Mouse (Mus musculus): ENCODE measurements around the gene Ofcc1.
A peak's percentile ranks its signal among the peaks of the same experiment; 100 is the strongest.

The Ofcc1 gene

DNA sequence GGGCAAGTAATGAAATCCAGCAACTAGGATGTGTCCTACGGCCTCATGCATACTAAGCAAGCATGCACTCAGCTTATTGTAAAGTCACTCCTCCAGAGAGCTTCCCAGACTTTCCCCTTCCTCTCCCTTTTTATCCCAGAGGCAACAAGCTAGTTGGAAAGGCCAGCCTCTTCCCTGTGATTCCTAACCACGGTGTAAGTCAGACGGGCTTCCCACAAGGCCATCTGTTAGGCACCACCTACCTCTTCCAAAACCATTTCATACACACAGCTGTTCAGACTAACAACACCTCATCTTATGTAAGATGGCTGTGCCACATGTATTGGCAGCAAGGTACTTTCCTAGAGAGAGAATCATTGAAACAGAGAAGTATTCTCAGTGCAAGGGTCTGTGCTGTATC is 124.9 kb downstream of the Ofcc1 start:
- no peak for DNase-seq

DNA sequence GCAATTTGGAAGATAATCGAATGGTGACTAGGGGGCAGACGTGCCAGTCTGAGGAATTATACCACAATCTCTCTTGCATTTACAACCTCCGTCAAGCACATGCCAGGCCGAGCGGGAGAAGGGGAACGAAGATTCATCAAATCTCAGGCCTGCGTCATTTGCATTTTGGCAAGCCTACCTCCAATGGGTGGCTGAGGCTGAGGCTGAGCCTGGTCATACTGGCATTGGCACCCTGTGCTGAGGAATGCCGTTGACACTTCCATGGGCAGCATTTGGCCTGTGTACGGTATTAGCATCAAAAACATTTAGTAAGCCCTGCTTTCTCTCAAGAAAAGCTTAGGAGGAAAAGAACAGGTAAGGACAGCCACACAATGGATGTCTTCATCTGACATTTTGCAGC is 152.9 kb downstream of the Ofcc1 start:
- peak; percentile 41 to 50 for DNase-seq

DNA sequence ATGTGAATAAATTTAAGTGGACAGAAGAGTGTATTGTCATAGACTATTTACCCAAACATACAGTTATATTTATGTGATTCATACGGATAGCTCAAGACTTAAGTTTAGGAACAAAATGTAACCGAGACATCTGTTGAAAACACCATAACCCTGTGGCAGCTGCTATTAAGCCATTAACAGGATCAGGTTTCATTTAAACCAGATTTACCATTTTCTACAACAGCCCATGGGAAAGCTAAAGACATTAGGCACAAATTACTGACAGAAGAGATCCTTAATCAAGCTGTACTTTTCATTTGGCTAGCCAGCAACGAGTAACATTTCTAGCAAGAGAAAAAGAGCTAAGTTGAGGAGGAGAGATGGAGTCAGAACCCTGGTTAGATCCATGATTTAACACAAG is 179.5 kb downstream of the Ofcc1 start:
- no peak for DNase-seq

DNA sequence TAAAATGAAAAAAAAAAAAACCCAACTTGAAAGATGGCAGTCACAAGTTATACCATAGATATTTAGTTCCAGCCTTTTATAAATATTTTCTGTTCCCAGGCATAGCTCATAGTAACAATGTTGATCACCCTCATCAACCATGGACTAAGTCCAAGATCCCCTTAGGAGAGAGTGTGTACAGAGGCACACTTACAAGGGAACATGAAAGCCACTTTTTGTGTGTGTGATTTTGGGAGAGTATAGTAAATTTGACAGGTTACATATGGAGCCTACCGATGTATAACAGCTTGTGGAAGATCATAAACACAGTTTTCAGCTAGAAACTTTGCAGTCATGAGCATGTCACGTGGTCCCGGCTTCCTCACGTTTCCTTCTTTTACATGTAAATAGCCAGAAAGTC is 189.5 kb downstream of the Ofcc1 start:
- no peak for DNase-seq

DNA sequence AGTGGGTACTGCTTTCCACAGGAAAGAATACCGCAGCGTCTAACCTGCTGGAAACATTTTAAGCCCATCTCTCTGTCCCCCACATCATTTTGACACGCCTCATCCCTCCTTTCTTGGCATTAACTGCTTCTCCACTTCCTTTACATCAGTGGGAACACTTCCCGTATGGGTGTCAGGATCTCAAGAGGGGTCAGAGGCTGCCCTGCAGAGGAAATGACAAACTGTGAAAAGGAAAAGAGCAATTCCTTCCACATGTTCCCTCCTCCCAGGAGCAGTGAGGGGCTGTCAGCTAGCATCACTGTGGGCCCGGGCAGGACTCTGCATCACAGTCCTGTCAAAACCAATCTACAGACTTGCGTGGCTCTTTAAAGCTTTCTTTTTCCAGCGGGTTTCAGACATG is 193.4 kb downstream of the Ofcc1 start:
- DNase-seq, result no peak

DNA sequence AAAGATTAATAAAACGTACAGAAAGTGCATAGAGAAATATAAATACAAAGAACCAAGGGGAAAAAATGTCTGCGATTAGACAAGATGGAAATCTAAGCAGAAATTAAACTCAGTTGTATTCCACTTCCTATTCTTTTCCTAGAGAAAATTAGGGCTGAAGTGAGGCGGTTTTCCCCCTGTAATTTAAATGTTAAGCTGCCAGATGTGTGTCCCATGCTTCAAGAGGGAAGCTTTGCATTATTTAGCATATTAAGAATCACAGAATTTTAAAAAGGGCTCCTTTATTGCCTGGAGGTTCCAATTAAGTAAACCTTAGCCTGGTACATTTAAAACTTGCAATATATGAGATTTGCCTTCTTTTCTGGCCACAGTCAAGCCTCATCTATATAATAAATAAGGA is 205.8 kb downstream of the Ofcc1 start:
- DNase-seq, result no peak

DNA sequence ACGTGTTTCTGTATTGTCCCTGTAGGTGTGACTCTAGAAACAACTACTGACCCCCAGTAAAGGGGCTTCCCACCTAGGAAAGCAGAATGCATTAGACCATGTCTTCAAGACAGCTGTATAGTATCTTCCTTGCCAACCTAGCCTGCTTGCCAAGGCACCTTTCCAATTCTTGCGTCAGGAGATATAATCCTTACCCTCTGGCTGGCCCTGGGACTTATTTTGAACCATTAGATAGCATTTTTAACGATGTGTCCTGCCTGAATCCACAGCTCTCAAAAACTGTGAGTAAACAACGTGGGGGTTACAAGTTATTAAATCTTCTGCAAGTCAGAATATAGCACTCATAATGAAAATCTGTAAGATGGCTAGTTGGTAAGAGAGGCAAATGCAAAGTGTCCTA is 221.3 kb downstream of the Ofcc1 start:
- peak; percentile 9 to 28 for DNase-seq

DNA sequence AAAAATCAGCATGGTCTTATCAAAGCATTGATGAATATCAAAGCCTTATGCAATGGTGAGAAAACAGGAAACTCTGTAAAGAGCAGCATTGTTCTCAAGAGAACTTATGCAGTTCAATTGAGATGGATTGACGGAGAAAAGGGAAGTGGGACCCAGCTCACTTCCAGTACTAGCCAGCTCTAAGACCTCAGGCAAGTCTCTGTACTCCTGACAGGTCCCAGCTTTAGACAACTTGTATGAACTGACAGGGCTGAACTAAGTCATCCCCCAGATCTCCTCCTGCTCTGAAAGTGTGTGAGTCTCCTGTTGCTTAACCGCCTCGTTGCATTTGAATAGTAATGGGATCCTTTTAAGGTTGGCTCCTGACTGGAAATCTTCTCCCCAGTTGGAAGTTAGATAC is 225.2 kb downstream of the Ofcc1 start:
- no peak for DNase-seq

DNA sequence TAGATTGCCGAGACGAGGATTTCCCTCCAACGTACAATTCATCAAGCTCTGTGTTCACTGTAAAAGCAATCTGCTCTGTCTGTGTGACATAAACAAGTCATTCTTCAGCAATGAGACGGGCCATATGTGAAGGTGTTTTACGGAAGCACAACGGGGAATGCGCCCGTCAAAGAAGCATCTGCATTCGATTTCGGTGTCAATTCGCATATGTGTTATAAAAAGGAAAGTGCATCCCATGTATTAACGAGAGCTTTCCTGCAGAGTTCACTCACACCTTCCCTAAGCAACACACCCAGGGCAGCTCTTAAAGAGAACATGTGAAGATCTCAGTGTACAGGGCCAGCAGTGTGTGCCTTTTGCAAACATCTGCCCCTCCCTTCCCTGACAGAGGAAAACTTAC is 225.6 kb downstream of the Ofcc1 start:
- DNase-seq, result no peak

DNA sequence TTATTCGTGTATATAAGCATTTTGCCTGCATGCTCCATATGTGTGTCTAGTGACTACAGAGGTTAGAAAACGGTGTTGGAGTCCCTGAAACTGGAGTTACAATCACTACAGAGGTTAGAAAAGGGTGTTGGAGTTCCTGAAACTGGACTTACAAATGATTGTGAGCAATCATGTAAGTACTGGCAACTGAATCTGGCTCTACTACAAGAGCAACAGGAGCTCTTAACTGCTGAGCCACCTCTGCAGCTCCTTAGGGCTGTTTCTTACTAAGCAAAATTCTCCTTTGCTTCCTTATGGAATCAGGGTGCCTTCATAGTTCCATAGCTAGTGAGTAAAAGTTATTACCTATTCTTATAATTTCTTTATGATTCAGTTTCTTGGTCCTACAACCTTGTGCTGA is 237.4 kb downstream of the Ofcc1 start:
- no peak for DNase-seq

DNA sequence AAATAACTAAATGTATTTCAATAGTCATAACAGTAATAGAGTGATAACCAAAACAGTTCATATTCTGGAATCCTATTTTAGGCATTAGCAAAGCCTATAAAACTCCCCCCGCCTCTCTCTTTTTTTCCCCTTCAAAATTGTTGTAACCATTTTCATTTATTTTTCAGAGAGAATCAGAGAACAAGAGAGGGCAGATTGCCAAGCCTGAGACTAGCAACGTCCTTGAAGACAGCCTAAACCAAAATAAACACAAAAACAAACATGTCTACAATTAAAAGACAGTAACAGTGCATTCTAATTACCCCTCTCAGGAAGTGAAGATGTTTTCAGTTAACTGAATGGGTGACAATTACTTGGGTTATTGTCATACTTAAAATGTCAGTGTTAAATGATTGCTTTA is 248.9 kb downstream of the Ofcc1 start:
- no peak for DNase-seq

DNA sequence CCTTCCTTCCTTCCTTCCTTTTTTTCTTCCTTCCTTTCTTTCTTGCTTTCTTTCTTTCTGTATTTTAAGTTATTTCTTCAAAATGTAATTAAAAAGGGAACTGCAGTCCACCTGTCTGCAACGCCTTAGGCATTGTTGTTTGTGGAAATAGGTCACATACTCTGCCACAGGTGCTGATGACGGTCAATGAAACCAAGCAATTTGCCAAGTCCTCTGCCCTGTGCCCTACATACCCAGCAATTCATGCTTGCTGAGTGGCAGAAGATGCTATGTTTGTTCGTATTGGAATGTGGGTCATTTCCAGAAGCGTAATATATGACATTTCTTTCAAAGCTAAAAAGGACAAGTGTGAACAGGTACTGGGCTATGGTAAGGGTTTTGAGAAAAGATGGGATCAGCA is 285.0 kb downstream of the Ofcc1 start:
- DNase-seq, result peak; percentile 37 to 55

DNA sequence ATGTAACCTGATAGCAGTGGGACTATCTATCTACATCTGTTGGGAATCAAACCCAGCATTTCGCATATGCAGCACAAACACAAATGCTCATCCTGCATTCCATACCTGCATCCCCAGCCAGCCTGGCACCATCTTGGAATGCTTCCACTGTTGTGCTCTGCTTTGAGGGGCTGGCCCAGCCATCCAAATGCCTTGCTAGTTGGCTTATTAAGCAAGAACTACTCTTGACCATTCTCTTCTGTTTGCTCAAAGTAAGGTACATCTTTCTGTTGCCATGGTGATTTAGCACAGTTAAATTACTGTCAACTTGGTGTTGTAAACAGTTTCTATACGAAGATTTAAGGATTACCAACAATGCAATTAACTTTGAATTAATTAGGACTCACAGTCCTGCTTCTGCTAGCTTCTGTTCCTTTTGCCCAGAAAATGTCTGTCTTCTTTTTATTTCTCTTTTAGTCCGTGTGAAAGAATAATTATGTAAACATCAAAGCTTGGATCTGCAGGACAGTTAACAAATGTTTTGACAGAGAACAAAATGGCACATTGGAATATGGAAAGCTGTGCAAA is 286.3 kb downstream of the Ofcc1 start:
- DNase-seq, result no peak

DNA sequence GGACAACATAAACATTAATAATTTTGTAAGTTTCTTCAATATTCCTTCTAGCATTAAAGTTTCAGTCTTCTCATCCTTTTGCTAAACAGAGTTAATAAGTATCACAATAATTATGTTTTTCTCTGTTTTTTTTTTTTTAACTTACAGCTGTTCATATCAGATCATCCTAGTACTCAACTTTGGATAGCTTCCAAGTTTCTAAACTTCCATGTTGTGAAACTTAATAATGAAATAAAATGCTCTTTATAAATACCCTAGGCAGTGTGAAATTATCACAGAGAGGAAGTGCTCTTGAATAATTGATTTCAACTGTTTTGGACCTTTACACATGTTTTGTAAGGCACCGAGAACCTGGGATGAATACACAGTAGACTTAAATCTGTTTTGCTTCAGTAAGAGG is 291.2 kb downstream of the Ofcc1 start:
- no peak for DNase-seq

DNA sequence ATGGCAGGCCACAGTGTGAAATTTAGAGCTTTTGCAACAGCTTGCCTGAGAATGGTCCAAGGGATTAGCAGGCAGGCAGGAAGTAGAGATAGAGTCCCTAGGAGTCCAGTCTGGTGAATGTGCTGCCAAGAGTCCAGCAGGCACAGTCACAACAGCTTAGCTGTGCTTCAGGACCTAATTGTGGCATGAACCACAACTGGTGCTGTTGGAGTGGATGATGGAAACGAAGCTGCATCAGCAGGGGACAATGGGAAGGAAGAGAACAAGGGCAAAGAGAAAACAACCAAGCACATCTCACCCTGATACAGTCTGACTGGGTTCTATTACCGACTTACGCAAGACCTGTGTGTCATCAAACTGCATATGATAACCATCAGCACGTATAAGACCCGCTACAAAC is 300.0 kb downstream of the Ofcc1 start:
- DNase-seq, result peak; percentile 79

DNA sequence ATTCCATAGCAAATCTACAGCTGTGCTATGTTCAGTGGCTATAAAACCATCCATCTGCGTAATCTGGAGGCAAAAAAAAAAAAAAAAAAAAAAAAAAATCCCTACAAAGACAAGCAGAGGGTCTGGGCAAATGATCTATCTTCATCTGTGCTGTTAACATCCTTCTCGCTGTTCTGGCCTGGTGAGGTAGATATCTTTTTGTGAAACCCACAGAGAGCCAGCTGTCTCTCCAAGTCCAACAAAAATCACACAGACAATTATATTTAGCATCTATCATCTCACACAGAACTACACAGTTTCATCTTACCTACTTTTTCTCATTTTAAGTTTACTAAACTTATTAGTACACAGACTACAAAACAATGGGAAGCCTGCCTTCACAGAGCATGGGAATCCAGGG is 323.4 kb downstream of the Ofcc1 start:
- no peak for DNase-seq

DNA sequence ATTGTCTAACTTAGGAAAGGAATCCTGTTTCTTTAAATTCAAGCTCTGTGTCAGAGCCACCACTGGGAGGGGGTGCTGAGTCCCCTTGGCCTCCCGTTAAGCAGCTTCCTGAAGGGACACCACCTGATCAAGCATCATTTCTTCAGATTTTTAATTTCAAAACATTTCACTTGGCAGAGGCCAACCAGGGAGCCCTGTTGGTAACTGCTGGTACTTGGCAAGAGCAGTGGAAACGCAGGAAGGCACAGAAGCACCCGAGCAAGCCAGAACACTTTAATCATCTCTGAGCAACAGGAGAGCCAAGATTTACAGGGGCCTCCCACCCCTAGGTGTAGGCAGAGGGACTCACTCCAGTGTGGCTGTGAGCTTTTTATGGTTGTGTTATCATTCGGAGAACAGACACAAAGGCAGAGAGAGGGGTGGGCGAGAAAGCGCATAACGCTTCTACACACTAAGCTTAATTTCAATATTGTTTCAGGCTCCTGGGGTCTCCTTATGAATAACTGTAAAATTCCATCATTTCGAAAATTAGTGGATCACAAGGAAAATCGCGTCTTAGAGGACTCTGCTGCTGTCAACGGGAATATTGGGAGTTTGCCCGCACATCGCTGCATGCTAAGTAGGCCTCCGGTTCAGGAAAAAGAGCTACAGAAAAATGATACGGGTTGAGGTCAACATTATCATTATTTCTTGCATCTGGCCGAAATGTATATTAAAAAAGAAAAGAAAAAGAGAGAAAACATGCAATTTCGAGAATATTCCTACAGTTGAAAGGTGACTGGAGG is 324.1 kb downstream of the Ofcc1 start:
- peak; percentile 75 to 88 for DNase-seq

DNA sequence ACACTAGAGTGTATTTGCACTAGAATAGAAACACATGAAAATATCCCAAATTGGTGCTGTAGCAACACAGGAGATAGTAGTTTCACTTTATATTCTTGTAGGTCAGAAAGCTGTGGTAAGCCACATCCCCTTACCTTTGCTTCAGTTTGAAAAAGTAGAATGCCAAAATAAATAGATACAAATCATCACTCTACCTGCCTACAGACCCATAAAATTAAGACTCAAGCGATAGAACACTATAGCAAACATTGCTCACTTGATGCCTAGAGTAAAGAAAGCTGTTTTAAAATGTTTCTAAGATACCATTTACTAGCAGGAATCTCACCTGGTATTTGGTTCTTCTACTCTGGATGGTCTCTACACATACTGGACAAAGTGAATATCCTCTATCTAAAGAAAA is 331.8 kb downstream of the Ofcc1 start:
- no peak for DNase-seq

DNA sequence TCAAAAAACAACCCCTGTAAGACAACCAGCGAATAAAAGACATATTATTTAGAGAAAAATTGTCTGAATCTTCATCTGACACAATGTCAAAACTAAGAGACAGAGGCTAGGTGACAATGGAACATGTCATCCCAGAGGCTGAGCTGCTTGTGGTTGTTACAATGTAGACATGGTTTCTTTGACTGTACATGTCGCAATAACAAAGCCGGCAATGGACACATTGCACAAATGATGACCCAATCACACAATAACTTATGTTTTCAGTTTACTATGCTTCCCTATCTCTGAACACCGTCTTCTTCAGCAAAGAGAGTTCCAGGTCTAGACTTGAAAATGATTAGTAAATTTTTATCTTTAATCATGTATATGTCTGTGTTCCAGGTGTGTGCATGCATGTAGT is 332.4 kb downstream of the Ofcc1 start:
- DNase-seq, result no peak

DNA sequence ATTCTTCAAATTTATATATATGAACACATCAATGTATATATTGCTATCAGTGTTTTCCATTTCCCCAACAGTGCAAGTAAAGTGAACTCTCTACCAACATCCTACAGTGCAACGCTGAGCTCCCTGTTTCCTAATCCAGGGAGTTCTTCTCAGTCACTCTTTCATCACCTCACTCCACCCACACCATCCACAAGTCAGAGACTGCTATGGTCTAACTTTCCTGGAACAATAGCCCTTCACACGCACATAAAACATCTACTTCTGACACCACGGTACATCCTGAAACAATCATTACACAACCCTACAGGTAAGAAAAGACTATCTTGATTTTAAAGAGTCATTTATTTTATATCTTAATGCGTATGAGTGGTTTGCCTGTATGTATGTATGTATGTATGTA is 335.4 kb downstream of the Ofcc1 start:
- DNase-seq, result no peak

DNA sequence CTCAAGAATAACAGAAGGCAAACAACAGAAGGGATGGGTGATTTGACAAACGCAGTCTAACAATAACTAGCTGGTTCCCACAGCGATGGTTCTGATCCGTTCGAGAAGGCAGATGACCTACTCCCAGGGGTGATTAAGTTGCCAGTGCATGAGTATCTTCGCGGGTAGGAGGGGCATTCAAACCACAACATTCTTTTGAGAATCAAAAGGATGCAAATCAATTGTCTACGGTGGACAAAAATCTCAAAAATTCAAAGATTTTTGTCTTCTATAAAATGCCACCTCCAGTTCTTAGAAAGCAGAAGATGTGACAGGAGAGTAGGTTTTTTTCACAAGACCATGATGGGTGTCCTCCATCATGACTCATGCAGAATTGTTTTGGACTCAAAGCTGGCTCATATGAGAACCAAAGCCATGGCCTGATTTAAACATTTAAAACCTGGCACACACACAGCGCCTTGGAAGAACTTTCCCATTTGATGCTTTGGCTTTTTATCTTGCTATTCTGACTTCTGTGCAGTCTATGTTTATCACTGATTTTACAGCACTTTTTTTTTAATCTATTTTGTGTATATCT is 338.0 kb downstream of the Ofcc1 start:
- DNase-seq, result no peak

DNA sequence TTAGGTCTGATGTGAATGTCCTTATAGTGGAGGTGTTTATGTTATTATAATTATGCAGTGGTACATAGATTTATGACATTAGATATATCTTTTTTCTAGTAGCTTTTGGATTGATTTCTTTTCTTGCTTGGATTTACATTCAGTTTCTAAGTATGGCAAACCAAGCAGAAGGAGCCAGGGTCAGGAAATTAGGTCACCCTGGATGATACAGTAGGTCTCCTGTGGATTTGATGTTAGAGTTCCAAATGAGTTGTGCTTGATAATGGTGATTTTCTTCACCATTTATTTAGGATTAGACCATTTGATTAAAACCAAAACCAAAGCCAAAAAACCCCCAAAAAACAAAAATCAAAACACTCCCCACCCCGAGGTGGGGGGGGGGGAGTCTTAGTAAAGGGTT is 338.6 kb downstream of the Ofcc1 start:
- no peak for DNase-seq

DNA sequence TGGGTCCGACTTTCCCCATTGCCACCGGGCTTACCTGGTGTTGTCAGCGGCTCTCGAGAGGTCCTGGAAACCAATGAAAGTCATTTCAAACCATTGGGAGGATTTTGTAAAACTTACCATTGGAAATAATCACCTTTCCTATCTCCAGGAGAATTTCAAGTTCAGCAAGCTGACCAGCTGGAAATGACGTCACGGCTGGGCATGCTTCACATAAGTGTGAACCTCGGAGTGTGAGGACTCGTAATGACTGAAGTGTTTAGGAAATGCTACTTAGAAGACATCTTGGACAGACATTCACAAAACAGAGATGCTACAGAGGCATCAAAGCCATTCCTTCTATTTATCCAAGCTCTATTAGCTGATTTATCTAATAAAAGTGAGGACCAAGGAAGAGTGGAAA is 361.0 kb downstream of the Ofcc1 start:
- peak; percentile 56 to 59 for DNase-seq

DNA sequence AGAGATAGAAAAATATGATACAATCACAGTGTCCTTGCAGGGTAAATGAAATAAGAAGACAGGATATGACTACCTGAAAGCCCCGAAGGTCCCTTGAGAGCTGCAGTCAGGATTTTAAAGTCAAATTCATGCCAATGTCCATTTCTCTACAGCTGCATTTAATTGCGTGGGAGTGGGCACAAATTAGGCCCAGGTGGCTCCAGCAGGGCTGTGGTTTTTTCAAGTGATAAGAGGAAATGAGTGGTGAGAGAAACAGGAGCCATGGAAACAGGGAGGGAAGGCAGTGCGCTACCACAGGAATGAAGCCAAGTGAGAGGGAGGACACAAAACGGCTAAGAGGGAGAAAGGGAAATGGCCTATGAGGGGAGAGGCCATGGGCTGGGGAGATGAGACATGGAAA is 363.3 kb downstream of the Ofcc1 start:
- DNase-seq, result no peak

Measured in cerebellum, postnatal 14 days (tissue).